Mouse (Mus musculus): ENCODE measurements around the gene Atf5.
A peak's percentile ranks its signal among the peaks of the same experiment; 100 is the strongest.

Gene Atf5

DNA sequence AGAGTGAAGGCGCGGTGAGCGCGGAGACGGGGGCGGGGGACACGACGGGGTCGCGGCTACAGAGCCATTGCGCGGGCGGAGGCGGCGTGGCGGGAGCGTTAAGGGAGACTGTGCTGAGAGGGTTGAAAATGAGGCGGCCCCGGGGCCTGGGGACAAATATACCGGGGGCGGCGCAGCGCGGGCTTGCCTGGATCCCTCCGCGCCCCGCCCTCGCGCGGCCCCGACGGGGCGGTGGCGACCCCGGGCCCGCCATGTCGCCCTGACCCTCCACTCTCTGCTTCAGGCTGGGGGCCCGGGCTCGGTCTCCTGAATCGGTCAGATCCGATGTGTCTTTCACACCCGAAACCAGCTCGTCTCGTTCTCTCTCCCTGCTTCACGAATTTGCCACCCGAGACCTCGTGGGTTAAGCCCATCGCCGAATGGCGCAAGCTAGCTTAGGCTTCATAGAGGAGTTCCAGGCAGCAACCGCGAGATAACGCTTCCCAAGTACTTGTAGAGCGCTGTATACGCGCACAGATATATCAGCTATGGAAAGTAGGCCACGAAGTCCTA lies at the start of gene Atf5:
Atf5 (minus strand) TSS at position 189 of the 552 bp plus-strand sequence.
- no peak for DNase-seq

DNA sequence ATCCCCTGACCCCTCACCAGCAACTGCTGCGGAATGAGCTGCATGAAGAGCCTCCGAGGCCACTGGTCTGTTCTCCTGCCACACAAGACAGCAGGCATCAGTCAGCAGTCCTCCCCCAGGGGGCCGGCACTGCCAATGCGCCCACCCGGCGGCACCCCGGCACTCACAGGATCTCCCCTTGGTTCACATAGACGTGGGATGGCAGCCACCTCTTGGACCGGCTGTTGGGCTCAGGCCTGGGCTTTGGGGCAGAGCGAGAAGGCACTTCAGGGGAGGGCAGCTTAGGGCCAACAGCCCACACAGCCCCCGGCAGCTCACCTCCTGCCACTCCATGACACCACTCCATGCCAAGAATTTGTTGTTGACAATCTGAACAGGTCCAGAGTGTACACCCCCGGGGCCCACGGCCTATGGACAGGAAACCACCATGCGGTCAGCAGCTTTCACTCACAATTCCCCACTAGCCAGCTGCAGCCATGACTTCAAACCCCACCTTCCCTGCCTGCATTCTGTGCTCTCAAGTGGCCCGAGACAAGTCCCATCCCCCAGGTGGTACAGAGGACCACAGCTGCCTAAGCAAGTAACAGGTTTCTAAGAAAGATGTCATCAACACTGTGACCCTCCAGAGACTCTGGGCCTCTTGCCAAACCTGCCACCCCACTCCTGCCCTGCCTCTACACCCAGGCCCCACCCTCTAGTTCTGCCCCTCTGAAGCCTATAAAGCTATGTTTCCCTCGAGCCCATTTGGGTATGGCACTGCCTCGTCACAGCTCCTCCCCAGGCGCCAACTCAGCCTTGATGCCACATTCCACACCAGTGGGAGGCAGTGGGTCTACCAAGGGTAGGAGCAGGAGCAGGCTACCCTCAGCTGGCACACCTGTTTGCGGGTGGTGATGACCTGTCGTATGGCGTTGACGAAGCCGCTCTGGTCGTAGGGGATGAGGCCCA lies 48.4 kb upstream of the Atf5 start:
- peak; percentile 69 for DNase-seq

DNA sequence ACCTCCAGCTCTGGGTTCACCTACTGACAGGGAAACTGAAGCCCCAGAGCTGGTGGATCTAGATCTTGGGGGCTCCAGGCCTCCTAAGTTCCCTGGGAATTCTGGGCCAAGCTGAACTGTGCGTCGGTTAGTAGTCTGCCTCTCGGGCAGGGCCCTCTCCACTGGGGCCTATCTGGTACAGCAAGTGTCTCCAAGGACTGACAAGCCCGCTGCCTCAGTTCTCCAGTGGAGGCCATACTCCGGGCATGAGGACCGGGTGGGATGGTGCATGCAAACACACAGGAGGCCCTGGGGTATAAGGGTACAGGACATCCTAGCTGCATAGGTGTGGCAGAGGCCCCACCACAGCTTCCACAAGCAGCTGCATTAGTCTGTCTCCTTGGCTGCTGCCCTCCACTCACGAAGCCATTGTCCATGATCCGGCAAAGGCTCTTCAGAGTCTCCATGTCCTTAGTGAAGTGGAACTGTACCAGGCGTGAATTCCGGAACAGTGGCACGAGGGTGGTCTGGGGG lies 47.6 kb upstream of the Atf5 start:
- DNase-seq: no peak

DNA sequence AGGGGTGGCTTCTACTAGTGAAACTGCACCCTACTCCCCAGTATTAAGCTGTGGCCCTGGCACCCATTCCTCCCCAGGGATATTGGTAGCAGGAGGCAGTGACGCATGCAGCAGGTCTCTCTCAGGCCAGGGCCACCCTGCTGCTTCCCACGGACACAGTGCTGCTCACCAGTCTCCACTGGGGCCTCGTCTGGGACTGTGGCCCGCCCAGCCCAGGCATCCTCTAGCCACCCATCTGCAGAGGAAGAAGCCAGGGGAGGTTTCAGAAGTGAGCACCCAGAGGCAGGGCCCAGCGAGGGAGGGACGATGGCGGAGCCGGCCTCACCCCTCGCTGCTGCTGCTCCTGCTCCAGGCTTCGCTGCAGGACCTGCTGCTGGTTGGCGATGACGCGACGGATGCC lies 46.8 kb upstream of the Atf5 start:
- DNase-seq: peak; percentile 52

DNA sequence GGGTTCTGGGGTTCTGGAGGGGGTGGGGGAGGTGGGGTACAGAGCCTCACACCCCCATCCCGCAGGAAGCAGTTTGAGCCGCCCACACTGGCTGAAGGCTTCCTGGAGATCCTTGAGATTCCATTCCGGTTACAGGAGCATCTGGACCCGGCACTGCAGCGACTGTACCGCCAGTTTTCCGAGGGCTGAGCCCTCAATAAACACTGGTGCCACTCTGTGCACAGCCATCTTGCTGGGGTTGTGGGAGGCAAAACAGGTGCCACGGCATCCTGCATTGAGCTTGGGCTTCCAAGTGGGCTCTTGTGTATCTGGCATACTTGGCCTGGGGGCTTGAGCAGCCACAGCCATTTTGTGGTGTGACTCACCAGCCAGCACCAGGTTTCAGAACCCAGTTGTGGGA lies 46.0 kb upstream of the Atf5 start:
- no peak for DNase-seq

DNA sequence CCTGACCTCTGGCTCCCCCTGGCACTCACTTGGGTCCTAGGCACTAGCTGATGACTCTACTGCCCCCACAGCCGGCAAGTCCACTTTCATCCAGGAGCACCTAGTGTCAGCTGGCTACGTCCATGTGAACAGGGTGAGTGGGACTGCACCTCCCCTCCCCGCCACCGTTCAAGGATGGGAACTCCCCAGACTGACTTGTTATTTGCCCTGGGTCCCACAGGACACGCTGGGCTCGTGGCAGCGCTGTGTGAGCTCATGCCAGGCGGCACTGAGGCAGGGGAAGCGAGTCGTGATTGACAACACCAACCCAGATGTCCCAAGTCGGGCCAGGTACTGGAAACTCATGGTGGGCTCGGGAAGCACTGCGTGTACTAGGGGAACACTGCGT lies 45.0 kb upstream of the Atf5 start:
- DNase-seq: peak; percentile 64

DNA sequence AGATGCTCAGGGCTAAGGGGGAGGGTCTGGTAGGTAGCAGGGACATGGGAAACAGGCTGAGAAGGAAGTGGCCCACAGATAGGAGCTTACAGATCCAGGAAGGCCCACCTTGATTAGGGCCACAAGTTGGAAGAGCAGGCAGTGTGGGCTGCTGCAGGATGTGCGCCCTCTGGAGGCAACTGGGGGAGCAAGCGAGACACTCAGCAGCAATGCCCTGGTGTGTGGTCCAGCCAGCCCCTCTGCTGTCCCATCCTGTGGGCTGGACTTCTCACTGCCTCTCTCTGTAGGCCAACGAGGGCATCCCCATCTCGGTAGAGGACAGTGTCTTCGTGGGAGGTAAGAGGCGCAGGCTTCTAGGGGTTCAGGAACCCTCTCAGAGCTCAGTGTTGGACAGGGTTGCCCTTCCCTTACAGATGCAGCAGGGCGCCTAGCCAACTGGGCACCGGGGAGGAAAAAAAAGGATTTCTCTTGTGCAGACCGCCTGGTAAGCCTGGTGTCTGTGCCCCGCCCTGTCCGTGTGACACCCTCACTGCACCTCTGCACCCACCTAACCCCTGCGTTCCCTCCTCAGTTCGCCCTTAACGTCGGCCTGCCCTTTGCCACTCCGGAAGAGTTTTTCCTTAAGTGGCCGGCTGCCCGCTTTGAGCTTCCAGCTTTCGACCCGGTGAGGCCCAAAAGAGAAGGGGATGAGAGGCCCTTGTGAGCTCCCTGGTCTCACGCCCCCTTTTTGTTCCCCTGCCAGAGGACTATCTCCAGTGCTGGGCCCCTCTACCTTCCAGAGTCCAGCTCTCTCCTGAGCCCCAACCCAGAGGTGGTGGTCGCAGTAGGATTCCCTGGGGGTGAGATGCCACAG lies 44.3 kb upstream of the Atf5 start:
- DNase-seq: peak; percentile 68

DNA sequence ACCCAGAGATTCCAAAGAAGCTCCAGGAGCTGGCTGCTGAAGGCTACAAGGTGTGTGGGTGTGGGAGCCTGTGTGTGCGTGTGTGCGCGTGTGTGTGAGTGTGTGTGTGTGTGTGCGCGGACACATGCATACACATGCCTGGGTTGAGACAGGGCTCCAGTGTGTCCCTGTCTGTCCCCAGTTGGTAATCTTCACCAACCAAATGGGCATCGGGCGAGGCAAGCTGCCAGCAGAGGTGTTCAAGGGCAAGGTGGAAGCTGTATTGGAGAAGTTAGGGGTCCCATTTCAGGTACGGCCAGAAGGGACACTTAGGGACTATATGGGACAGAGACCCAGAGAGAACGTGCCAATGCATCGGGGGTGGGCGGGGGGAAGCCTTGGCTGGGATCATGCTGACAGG lies 43.4 kb upstream of the Atf5 start:
- DNase-seq: peak; percentile 59

DNA sequence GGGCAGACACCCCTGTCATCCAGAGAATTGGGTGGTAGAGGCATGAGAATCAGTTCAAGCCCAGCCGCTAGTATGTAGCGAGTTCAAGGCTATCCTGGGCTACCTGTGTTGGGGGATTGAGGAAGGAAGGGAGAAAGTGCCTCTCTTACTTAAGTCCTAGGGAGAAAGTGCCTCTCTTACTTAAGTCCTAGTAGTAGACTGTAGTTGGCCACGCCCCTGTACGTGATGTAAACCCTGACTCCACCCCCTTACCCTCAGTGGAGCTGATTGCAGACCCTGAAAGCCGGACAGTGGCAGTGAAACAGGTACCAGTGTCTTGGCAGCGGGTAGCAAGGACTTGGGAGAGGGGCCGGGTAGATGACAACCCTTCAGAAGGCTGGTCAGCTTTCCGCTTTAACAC lies 41.4 kb upstream of the Atf5 start:
- peak; percentile 72 for DNase-seq

DNA sequence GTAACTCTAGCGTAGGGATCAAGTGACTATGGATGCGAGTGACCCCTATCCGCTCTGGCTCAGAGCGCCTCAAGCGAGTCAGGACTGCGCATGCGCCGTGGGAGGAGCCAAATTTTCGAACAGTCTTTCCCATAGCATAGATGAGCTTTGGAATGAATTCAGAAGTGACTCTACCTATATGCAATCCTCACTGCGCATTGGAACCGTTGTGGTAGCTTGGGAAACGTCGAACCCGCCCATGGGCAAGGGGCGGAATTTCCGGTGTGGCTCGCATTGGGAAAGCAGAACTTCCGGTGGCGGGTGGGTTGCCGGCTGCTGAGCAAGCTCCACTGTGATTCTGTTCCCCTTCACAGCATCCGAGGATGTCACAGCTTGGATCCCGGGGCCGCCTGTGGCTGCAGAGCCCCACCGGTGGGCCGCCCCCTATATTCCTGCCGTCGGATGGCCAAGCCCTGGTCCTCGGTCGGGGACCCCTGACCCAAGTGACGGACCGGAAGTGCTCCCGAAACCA lies 40.6 kb upstream of the Atf5 start, which contains the start of gene Pnkp:
Pnkp (plus strand) TSS at position 98 of the 511 bp plus-strand sequence.
- DNase-seq: peak; percentile 86

DNA sequence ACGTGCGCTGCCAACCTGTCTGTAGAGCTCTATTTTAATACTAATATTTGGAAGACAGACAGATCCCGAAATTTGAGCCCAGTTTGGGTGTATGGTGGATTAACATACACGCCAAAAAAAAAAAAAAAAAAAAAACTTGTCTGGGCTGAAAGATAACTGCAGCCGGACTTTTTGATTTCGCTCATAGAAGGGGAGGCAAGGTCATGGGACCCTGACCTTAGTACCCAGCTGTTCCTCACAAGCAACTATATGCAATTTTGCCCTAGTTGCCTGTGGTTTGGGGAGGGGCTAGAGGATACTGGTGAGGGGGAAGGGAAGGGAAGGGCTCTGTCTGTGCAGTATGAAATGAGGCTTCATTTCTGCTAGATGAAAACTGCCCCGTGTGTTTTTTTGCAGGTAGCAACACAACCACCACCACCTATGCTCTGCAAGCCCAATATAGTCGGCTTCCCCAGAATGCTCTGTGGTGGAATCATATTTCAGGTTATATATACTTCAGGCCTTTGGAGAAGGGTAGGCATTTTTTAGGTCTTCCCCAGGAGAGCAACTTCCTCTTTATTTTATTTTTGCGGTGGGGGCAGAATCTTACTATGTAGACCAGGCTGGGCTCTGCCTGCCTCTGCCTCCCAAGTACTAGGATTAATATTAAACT lies 39.9 kb upstream of the Atf5 start:
- peak; percentile 50 for DNase-seq

DNA sequence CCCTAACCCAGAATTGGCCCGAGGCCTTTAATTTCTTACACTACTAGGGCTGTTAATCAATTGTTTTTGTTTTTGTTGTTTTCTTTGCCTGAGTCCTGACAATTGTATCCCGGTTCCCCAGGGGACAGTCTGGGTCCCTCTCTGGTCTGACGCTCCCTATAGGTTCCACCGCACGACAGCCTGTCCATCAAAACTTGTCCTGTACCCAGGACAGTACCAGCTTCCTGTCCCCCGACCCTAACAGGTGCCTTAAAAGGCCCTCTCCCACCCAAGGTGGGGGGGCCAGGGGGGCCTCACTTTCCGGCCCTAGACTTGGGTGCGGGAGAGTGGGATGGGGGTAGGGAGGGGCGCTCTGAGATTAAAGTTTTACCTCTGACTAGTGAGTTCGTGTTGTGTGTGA lies 38.6 kb upstream of the Atf5 start:
- no peak for DNase-seq

DNA sequence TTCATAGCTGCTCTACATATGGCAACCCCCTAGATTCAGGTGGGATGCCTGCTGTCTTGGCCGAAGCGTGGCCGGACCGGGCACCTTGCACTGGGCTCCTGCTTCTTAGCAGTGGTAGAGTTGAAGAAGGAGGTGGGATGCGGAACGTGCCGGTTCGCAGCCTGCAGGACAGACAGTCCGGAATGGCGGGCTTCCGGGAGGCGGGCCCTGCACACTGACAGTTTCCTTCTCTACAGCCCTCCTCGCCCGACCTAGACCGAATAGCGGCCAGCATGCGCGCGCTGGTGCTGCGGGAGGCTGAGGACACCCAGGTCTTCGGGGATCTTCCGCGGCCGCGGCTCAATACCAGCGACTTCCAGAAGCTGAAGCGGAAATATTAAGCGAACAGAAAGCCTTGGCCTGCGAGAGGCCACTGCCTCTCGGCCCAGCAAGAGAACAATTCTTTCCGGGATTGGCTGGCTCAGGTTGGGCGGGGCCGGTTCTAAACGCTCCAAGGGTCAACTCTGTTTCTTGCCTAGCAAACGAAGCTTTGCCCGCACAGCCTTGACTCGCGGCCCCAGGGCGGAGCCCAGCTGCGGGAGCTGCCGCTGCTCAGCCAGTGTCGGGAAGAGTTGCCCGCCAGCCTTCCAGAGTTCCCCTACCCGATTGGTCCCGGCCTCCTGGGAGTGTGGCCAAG lies 38.0 kb upstream of the Atf5 start:
- DNase-seq: peak; percentile 84

DNA sequence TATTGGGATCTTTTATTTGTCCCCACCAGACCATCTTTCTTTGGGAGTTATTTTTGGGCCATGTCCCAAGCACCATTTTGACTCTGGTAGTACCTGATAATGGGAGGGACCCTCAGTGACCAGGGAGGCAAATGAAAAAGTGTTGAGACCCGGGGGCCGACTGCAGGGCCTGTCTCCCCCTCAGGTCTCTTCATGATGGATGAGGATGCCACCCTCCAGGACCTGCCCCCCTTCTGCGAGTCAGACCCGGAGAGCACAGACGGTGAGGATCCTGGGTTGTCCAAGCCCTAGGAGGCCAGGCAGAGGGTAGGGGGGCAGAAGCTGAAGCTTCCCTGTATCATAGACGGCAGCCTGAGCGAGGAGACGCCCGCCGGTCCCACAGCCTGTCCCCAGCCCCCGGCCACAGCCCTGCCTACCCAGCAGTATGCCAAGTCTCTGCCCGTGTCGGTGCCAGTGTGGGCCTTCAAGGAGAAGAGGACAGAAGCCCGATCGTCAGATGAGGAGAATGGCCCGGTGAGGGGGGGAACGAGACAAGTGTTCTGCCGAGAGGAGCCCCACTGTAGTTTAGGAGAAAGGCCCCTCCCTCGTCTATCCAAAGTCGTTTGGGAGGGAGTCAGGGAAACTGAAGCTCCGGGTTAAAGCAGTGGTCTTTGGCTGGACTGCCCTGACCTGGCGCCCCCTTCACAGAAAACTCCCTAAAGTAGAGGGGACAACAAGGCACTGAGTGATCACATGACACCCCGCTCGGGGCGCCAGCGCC lies 37.3 kb upstream of the Atf5 start:
- peak; percentile 75 for DNase-seq

DNA sequence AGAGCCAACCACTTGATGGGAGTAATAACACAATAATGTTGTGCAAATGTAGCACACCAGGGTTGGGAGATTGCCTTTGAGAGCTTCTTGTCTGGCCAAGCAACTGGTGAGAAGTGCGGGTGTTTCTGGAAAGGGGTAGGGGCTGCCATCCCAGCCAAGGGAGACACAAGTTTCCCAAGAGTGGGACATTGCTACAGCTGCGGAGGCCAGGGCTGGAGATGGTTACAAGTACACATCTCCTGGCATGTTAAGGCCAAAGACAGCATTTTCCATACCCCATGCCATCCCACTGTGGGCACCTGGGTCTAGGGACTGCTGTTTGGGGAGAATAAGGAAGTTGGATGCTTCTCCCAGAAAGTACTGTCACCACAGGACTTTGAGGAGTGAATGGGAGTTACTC lies 36.6 kb upstream of the Atf5 start:
- DNase-seq: peak; percentile 62

DNA sequence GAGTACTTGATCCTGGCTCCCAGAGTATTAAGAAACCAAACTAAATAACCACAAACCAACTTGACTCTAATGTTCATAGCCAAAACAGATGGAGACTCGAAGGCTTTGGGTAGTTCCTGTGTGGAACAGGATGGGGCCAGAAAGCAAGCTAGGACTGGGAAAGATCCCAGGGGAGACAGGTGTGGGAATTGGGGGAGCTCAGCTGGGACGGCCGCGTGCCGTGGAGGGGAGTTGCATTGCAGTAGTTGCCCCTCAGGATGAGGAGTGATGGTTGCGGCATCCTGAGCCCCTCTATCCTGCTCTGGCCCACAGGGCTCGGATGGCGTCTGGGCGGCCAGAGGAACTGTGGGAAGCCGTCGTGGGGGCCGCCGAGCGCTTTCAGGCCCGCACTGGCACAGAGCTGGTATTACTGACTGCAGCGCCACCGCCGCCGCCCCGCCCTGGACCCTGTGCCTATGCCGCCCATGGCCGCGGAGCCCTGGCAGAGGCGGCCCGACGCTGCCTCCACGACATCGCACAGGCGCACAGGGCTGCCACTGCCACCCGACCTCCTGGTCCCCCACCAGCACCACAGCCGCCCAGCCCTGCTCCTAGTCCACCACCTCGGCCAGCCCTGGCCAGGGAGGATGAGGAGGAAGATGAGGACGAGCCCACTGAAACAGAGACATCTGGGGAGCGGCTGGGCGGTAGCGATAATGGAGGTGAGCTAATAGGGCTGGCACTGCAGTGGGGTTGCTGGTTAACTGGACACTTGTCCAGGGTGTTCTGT lies 36.0 kb upstream of the Atf5 start:
- peak; percentile 70 for DNase-seq

DNA sequence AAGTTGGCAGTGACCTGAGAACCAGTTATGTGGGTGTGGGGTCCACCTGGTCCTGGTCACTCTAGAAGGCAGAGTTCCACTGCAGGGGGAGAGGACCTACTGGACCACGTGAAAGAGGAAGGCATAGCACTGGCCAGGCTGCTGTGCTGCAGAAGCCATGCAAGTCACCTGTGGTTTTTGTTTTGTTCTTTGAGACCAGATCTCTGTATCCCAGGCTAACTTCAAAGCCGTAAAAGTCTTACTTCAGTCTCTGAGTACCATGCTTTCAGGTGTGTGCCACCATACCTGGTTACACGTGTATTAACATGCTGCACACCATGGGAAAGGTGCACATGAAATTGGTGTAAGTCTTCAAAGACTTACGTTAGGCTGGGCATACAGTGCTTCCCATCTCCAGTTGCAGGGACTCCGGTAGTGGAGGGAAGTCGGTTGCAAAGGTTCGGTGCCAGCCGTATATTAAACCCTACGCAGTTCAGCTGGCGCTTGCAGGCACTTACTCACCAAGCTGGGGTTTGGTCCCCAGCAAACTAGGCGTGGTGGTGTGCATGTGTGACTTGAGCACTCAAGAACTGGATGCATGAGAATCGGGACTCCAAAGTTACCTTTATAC lies 35.3 kb upstream of the Atf5 start:
- no peak for DNase-seq

DNA sequence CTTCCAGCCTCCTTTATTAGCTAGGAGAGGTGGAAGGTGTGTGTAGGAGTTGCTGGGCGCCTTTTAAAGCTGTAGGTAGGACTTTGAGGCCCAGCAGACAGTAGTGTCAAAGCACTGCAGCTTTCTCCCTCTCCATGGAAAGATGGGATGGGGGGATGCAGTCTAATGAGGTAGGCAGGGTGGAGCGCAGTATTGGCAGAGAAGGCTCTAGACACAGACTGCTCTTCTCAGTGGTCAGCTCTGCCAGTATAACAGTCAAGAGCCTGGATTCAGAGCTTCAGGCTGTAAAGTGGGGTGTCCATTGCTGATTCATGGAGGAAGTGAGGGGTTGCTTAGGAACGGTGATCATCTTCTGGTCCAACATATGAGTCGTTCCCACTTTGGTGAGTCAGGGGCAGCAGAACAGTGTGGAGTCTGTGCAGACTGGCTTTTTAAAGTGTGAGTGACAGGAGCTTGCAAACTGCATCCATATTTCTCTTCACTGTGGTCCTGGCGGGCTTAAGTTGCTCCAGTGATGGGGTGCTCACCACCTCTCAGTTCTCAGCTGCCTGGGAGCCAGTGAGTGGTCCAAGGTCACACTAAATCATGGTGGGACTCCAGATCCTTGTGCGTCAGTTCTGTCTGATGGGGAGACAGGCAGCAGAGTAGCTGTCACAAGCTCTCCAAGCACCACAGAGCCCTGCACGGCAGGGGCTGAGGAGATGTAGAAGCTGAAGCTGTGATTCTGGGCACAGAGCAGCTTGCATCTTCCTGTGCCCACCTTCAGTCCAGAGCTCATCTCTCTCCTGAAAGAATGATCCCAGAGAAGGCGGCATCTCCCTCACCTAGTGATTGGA lies 34.5 kb upstream of the Atf5 start:
- DNase-seq: peak; percentile 60

DNA sequence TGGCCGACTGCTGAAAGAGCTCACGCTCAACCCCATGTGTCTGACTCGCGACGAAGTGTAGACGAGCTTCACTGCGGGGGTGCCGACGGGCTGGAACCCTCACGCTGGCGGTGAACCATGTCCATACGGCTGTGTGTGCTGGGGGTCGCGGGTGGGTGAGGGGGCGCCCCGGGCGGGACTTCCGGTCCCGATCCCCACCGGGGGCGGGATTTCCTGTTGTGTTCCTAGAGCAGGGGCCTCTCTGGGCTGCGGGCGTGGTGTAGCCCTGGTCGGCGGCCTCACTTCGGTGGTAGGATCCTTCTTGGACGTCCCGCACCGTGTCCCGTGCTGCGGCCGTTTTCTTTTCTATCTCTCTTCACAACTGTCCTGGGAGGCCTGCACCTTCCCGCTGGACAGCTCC lies 33.7 kb upstream of the Atf5 start:
- DNase-seq: no peak

Data from cerebellum, adult 11-12 months (tissue).